Mouse (Mus musculus) C2C12 (cell line): ENCODE results near the gene Fgfbp3. TPM values are rescaled to one million over a fixed set of nuclear protein-coding genes. Genes with fewer than 3 reads are reported as not detected.

ENCODE experiments used
- H3K27me3 ChIP-seq: one replicate; pipeline ENCODE4 v1.6.1; 2011; ENCODE audit not compliant: control insufficient read depth, insufficient read depth, insufficient read length
- H3K36me3 ChIP-seq: one replicate; pipeline ENCODE4 v1.6.1; 2011; ENCODE audit not compliant: control insufficient read depth, insufficient read depth
- H3K4me3 ChIP-seq: one replicate; pipeline ENCODE4 v1.5.1; 2011; ENCODE audit warnings: mild to moderate bottlenecking, control low read depth; ENCODE audit not compliant: poor library complexity, insufficient read depth, severe bottlenecking
- H3K79me2 ChIP-seq: one replicate; pipeline ENCODE4 v1.6.1; 2011; ENCODE audit not compliant: control insufficient read depth, insufficient read depth
- H3K79me3 ChIP-seq: one replicate; pipeline ENCODE4 v1.6.1; 2011; ENCODE audit warnings: low read depth, control low read depth
- H3ac ChIP-seq: one replicate; pipeline ENCODE3; 2011; ENCODE audit warnings: low read depth; ENCODE audit not compliant: control insufficient read depth, insufficient read length
- CEBPB ChIP-seq: IDR thresholded peaks from one replicate; pipeline ENCODE4 v1.6.1; 2011; ENCODE audit warnings: low read depth, mild to moderate bottlenecking, control low read depth, moderate library complexity
- CTCF ChIP-seq: IDR thresholded peaks from one replicate; pipeline ENCODE4 v1.5.1; 2011; ENCODE audit not compliant: control insufficient read depth, insufficient read depth, insufficient read length
- FOSL1 ChIP-seq: IDR thresholded peaks from one replicate; pipeline ENCODE4 v1.8.0; 2011; ENCODE audit warnings: mild to moderate bottlenecking, low read length; ENCODE audit not compliant: poor library complexity, insufficient read depth, severe bottlenecking
- MAX ChIP-seq: IDR thresholded peaks from one replicate; pipeline ENCODE4 v1.6.1; 2011; ENCODE audit warnings: mild to moderate bottlenecking, control low read depth
- MYOD1 ChIP-seq: IDR thresholded peaks from one replicate; pipeline ENCODE4 v1.6.1; 2011; ENCODE audit warnings: low read depth; ENCODE audit not compliant: control insufficient read depth, insufficient read length
- MYOG ChIP-seq: IDR thresholded peaks from one replicate; pipeline ENCODE4 v1.6.1; 2011; ENCODE audit not compliant: control insufficient read depth, insufficient read length; ENCODE audit errors: extremely low read depth
- USF1 ChIP-seq: IDR thresholded peaks from one replicate; pipeline ENCODE4 v1.6.1; 2011; ENCODE audit warnings: low read depth, mild to moderate bottlenecking, control low read depth, moderate library complexity
- polyA plus RNA-seq: library from polyadenylated mRNA; unstranded; fragments of >200 nt; fragmentation: generic; extraction: Trizol; gene quantifications from one replicate; pipeline ENCODE4 v1.2.1, GENCODE M21; 2012; ENCODE audit warnings: missing spikeins

The Fgfbp3 gene
- polyA plus RNA-seq, 1 experiment: 0.94 TPM

DNA sequence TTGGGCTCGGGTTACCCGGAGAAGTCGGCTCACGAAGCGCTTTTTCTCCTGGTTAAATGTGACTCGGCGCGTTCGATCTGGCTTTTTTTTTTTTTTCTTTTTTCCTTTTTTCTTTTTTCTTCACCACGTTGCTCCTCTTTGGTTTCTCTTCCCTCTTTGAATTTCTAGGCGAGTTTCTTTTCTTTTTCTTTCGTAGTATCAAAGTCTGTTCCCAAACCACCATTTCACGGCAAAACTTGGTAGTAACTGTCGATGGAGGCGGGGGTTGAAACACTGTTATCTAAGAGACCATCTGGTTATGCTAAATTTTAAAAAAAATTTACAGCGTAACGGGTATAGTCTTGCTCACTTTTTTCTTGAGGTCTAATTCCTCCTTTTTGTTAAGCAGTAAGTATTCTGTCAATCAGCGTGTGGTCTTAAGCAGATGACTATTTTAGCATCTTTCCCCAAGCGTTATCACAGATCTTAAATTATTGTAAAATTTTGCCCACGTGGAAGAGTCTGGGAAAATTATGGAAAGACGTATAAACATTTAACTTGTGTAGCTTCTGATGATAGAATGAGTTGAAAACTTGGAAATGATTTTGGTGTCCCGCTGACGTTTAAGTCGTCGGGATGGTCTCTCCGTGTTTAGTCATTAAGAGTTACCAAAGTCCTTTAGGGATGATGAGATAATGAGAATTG lies 7.3 kb upstream of the Fgfbp3 start:
- H3K4me3 ChIP-seq: peak overlapping the region; percentile 73
- H3K36me3 ChIP-seq: peaks cover 11% of the 10 kb centered on the region
- H3K79me3 ChIP-seq: peaks cover 53% of the 10 kb centered on the region
- H3K79me2 ChIP-seq: peaks cover 58% of the 10 kb centered on the region
- peak overlapping the region; percentile 98 for H3ac ChIP-seq
- TF ChIP-seq CTCF (no peak), MYOG (no peak), FOSL1 (no peak), CEBPB (no peak), MAX (no peak), MYOD1 (no peak), USF1 (no peak)
- H3K27me3 ChIP-seq: no peaks in the 10 kb centered on the region

- TF ChIP-seq CEBPB: peak; percentile 14
- TF ChIP-seq FOSL1: no peak
- no peak for TF ChIP-seq USF1
- no peak for TF ChIP-seq MYOD1
- TF ChIP-seq MAX: peak; percentile 26
- no peak for TF ChIP-seq MYOG
- no peak for TF ChIP-seq CTCF
- Histone ChIP-seq H3K79me2 (peaks cover 51% of the 10 kb centered on the region), H3K27me3 (no peaks in the 10 kb centered on the region), H3K36me3 (peaks cover 11% of the 10 kb centered on the region), H3ac (peak within 1 kb of the TSS; percentile 98), H3K4me3 (peak within 1 kb of the TSS; percentile 73), H3K79me3 (peaks cover 47% of the 10 kb centered on the region)
Measured at GRCm38 (mm10) chr19:36925671-36926552, 6.5 kb upstream of the Fgfbp3 start, which contains the start of gene Btaf1. Gene Btaf1 (plus strand): TSS chr19:36926079.

GRCm38 (mm10) chr19:36922936-36923335 lies 3.5 kb upstream of the Fgfbp3 start:
- Histone ChIP-seq H3K79me2 (peaks cover 21% of the 10 kb centered on the region), H3ac (no peak overlapping the region), H3K36me3 (no peaks in the 10 kb centered on the region), H3K27me3 (no peaks in the 10 kb centered on the region), H3K4me3 (no peak overlapping the region), H3K79me3 (peaks cover 17% of the 10 kb centered on the region)
- TF ChIP-seq USF1 (no peak), CTCF (no peak), MAX (no peak), MYOG (no peak), MYOD1 (no peak), FOSL1 (no peak), CEBPB (no peak)

DNA sequence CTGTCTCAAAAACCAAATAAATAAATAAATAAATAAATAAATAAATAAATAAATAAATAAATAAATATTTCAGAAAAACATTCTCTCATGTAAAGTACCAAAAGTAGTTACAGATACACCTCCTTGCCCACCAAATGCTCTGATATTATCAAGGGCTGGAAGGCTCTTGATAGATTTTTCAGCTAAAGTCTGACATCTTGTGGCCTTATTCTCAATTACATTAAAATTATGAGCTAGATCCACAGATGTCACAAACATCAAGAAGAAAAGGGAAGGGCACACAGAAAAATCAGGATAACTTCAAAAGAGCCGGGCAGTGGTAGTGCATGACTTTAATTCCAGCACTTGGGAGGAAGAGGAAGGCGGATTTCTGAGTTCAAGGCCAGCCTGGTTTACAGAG lies 2.6 kb upstream of the Fgfbp3 start:
- no peak overlapping the region for H3ac ChIP-seq
- no peaks in the 10 kb centered on the region for H3K27me3 ChIP-seq
- no peak overlapping the region for H3K4me3 ChIP-seq
- no peaks in the 10 kb centered on the region for H3K36me3 ChIP-seq
- TF ChIP-seq MYOG (no peak), USF1 (no peak), MAX (no peak), CTCF (no peak), FOSL1 (no peak), CEBPB (no peak), MYOD1 (no peak)
- peaks cover 8% of the 10 kb centered on the region for H3K79me3 ChIP-seq
- peaks cover 12% of the 10 kb centered on the region for H3K79me2 ChIP-seq

DNA sequence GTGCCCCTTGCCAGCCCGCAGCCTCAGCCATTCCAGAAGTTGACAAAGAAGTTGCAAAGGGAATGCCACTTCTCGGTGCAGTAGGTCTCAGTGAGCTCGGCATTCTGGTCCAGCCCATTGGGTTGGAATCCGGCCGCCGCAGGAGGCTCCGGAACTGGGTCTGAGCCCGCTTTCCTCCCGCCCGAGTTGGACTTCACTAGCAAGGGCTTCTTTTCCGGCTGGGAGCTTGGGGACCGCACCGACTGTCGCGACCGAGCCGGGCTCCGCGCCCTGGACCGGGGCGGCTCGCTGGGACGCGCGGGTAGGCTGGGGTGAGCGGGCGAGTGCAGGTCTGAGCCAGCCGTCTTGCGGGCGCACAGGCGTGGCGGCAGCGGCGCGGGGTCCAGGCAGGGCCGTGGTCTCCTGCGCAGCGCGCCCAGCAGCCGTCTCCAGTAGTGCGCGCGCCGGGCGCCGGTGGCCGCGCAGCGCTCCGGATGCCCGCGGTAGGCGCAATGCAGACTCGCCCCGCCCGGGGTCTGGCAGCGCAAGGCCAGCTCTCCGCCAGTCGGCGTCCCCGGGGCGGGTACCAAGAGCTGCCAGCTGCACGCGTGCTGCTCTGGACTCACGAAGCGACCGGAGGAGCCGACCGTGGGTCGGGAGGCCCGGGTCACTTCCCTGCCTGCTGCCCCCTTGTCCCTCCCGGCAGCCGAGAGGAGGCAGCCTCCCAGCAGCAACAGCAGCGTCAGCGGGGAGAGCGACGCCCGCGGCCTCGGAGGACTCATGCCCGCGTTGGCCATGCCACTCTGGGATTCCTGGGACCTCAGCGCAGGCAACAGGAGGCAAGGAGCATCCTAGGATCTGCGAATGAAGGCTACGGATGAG lies 744 bp downstream of the Fgfbp3 start:
- H3K79me2 ChIP-seq: no peaks in the 10 kb centered on the region
- H3K36me3 ChIP-seq: no peaks in the 10 kb centered on the region
- TF ChIP-seq USF1: no peak
- peak; percentile 93 for TF ChIP-seq CTCF
- peak overlapping the region; percentile 48 for H3K4me3 ChIP-seq
- H3K27me3 ChIP-seq: no peaks in the 10 kb centered on the region
- no peaks in the 10 kb centered on the region for H3K79me3 ChIP-seq
- peak overlapping the region; percentile 97 for H3ac ChIP-seq
